Mouse (Mus musculus) spleen, adult 2 months (tissue): Measurements from ENCODE around the gene Zbtb37.

ENCODE experiments used
- CTCF ChIP-seq: fragments of 200-500 bp; IDR thresholded peaks from 2 replicates; pipeline ENCODE4 v1.5.1; 2011; ENCODE audit warnings: mild to moderate bottlenecking, inconsistent platforms; ENCODE audit not compliant: insufficient read depth, insufficient read length, insufficient replicate concordance; ENCODE audit errors: extremely low read depth
- POLR2A ChIP-seq: fragments of 200-500 bp; IDR thresholded peaks from 2 replicates; pipeline ENCODE4 v1.6.1; 2011; ENCODE audit warnings: low read depth, low read length, inconsistent platforms

DNA sequence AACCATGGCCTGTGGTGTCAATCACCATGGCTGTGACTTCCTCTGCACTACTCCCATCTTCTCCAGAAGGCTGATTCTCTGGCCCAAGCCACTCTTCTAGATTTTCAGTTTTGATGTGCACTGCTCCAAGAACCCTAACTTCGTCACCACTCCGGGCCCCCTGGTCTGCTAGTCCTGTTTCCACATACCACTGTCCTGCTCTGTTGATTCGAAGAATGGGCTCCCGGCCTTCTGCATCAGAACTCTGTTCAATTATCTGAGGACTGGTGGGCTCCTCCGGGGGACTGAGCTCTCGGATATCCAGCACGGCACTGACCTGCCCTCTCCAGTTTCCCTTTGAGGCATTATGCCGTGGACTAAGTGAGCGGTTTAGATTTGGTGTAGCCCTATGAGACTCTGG lies 2.8 kb downstream of the Zbtb37 start:
- no peak for TF ChIP-seq CTCF
- no peak for TF ChIP-seq POLR2A
